Comparison of ENCODE assay signal across 8 mouse cellular contexts in the genomic region with DNA sequence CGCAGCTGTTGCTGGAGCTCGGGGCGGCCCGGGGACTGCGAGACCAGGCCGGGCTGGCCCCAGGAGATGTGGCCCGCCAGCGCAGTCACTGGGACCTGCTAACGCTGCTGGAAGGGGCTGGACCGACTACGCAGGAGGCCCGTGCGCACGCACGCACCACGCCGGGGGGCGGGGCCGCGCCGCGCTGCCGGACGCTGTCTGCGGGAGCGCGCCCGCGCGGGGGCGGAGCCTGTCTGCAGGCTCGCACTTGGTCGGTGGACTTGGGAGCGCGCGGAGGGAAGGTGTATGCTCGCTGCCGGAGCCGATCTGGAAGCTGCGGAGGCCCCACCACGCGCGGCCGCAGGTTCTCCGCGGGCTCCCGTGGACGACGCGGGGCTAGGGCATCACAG. TPM values are rescaled to one million over a fixed set of nuclear protein-coding genes. Genes with fewer than 3 reads are reported as not detected.
DNase-seq lines count a peak whose midpoint lies in the region; ATAC-seq and TF ChIP-seq lines count a peak whose summit lies in the region.

No protein-coding gene starts in this region.

- under 1% methylated on average over 50 of the region's 50 CpGs for WGBS in hindbrain, embryonic 10.5 days
- WGBS in lung, postnatal 0 days, result under 1% methylated on average over 32 of the region's 50 CpGs

- H3K9me3 ChIP-seq in hindbrain, embryonic 10.5 days, result no peaks in the 10 kb centered on the region
- no peaks in the 10 kb centered on the region for H3K9me3 ChIP-seq in lung, postnatal 0 days (ENCODE audit: low read length)

- peak; percentile 72 for ATAC-seq in frontal cortex, adult (ENCODE audit: low TSS enrichment)
- peak; percentile 86 for ATAC-seq in lung, postnatal 0 days

- H3K4me3 ChIP-seq in hindbrain, embryonic 10.5 days, result peak overlapping the region; percentile 67
- H3K4me3 ChIP-seq in lung, postnatal 0 days (ENCODE audit: low read depth, low read length), result peak overlapping the region; percentile 50

- H3K9ac ChIP-seq in lung, postnatal 0 days (replicated peaks; ENCODE audit: low read depth), result peak overlapping the region; percentile 60

- no peak for TF ChIP-seq CTCF in lung, postnatal 0 days (IDR thresholded peaks at IDR 0.05)

- peaks cover 87% of the 10 kb centered on the region for H3K4me1 ChIP-seq in hindbrain, embryonic 10.5 days (replicated peaks)
- peaks cover 30% of the 10 kb centered on the region; the same call in 1 of the 2 replicates for H3K4me1 ChIP-seq in lung, postnatal 0 days (ENCODE audit: insufficient read depth, low read depth, low read length)

- no peaks in the 10 kb centered on the region for H3K27me3 ChIP-seq in hindbrain, embryonic 10.5 days (ENCODE audit: insufficient read depth, poor library complexity, severe bottlenecking)
- no peaks in the 10 kb centered on the region for H3K27me3 ChIP-seq in lung, postnatal 0 days (replicated peaks; ENCODE audit: insufficient read depth, low read length)

- H3K27ac ChIP-seq in hindbrain, embryonic 10.5 days, result peak overlapping the region; percentile 98
- H3K27ac ChIP-seq in lung, postnatal 0 days (ENCODE audit: low read length), result peak overlapping the region; percentile 89

- no peak for TF ChIP-seq EP300 in lung, postnatal 0 days (IDR thresholded peaks at IDR 0.05)

- H3K4me2 ChIP-seq in lung, postnatal 0 days (replicated peaks; ENCODE audit: low read depth, low read length), result peak overlapping the region; percentile 94

- H3K36me3 ChIP-seq in hindbrain, embryonic 10.5 days, result no peaks in the 10 kb centered on the region
- no peaks in the 10 kb centered on the region for H3K36me3 ChIP-seq in lung, postnatal 0 days (ENCODE audit: insufficient read depth, low read length)

- DNase-seq in MEL-GATA-1-ER (ENCODE audit: extremely low read depth, low read depth), result peak; percentile 63
- peak; percentile 97 for DNase-seq in cerebellum, adult 9-10 months
- DNase-seq in hindbrain, embryonic 10.5 days (ENCODE audit: low spot score), result peak; percentile 96
- peak; percentile 96 to 98 for DNase-seq in layer of hippocampus, postnatal 10 days (ENCODE audit: low spot score in 2 of 2)
- peak; percentile 98 for DNase-seq in lung, postnatal 0 days (ENCODE audit: low spot score)
- peak; percentile 95 for DNase-seq in ovary, postnatal 10 days (ENCODE audit: low spot score)
- DNase-seq in thymus, postnatal 0 days (ENCODE audit: low spot score), result peak; percentile 97

RNA-seq across cellular contexts. Expression of a gene that starts 2.2 kb away (rescaled TPM):
- 8.1 and 8.4 TPM in 2 replicates for polyA plus RNA-seq in hindbrain, embryonic 10.5 days (2016; fragmentation: Nextera tagmentation; extraction: Ambion mirVana)
- 1 to 10 TPM; 2.3 to 4.3 TPM for total RNA-seq in layer of hippocampus, postnatal 10 days (2021)
- 34.7 and 41.0 TPM in 2 replicates for polyA plus RNA-seq in lung, postnatal 0 days (2015; fragmentation: Nextera tagmentation; extraction: Ambion mirVana)
- 228 and 241 TPM in 2 replicates for polyA plus RNA-seq in thymus, postnatal 0 days (2015; fragmentation: Nextera tagmentation; extraction: Ambion mirVana)

RNA-seq across cellular contexts. Expression of a gene that starts 3.6 kb away (rescaled TPM):
- 17.7 and 17.8 TPM in 2 replicates for polyA plus RNA-seq in hindbrain, embryonic 10.5 days (2016; fragmentation: Nextera tagmentation; extraction: Ambion mirVana)
- 10 to 100 TPM; 36.0 to 40.1 TPM for total RNA-seq in layer of hippocampus, postnatal 10 days (2021)
- 15.0 and 15.6 TPM in 2 replicates for polyA plus RNA-seq in lung, postnatal 0 days (2015; fragmentation: Nextera tagmentation; extraction: Ambion mirVana)
- polyA plus RNA-seq in thymus, postnatal 0 days (2015; fragmentation: Nextera tagmentation; extraction: Ambion mirVana), result 10.4 and 13.3 TPM in 2 replicates

RNA-seq across cellular contexts. Expression of a gene that starts 10.2 kb away (rescaled TPM):
- 2.0 and 2.7 TPM in 2 replicates for polyA plus RNA-seq in hindbrain, embryonic 10.5 days (2016; fragmentation: Nextera tagmentation; extraction: Ambion mirVana)
- total RNA-seq in layer of hippocampus, postnatal 10 days (2021), result 1 to 10 TPM; 1.2 to 2.4 TPM
- 3,782 and 4,046 TPM in 2 replicates for polyA plus RNA-seq in lung, postnatal 0 days (2015; fragmentation: Nextera tagmentation; extraction: Ambion mirVana)
- 2.5 and 4.0 TPM in 2 replicates for polyA plus RNA-seq in thymus, postnatal 0 days (2015; fragmentation: Nextera tagmentation; extraction: Ambion mirVana)

RNA-seq across cellular contexts. Expression of a gene that starts 16.1 kb away (rescaled TPM):
- polyA plus RNA-seq in hindbrain, embryonic 10.5 days (2016; fragmentation: Nextera tagmentation; extraction: Ambion mirVana), result 202 and 223 TPM in 2 replicates
- total RNA-seq in layer of hippocampus, postnatal 10 days (2021), result 100 to 1,000 TPM in 1 of 2 experiments, 10 to 100 TPM in 1; 96.4 to 102 TPM
- polyA plus RNA-seq in lung, postnatal 0 days (2015; fragmentation: Nextera tagmentation; extraction: Ambion mirVana), result 81.5 and 84.1 TPM in 2 replicates
- polyA plus RNA-seq in thymus, postnatal 0 days (2015; fragmentation: Nextera tagmentation; extraction: Ambion mirVana), result 135 and 144 TPM in 2 replicates

RNA-seq across cellular contexts. Expression of a gene that starts 16.6 kb away (rescaled TPM):
- 68.1 and 104 TPM in 2 replicates for polyA plus RNA-seq in hindbrain, embryonic 10.5 days (2016; fragmentation: Nextera tagmentation; extraction: Ambion mirVana)
- total RNA-seq in layer of hippocampus, postnatal 10 days (2021), result 100 to 1,000 TPM; 164 to 172 TPM
- 35.7 and 40.0 TPM in 2 replicates for polyA plus RNA-seq in lung, postnatal 0 days (2015; fragmentation: Nextera tagmentation; extraction: Ambion mirVana)
- polyA plus RNA-seq in thymus, postnatal 0 days (2015; fragmentation: Nextera tagmentation; extraction: Ambion mirVana), result 37.5 and 44.9 TPM in 2 replicates

Comparison
In these comparisons a context has a peak if more than half of its experiments do, and no peak if none do; other contexts are left out.
1. Peak in every context shown above with its lines: DNase-seq, ATAC-seq, H3K4me3 ChIP-seq and H3K27ac ChIP-seq.
2. RNA of a gene that starts 10.2 kb away (polyA plus RNA-seq): 3,782 to 4,046 TPM in lung, postnatal 0 days; 2.5 to 4.0 TPM in thymus, postnatal 0 days and 2.0 to 2.7 TPM in hindbrain, embryonic 10.5 days; every median in the first group is over 100 times any median in the second.